Mouse (Mus musculus) limb, embryonic 10.5 days (tissue): ENCODE measurements at regions not wholly inside any gene's neighbourhood (a gene's known extent, or its start where the extent isn't known, plus 50 kb on each side); places are given as distances from the start of the nearest gene placed in this dataset.

Experiments
- DNase-seq: peaks from one replicate; pipeline ENCODE4 v3.0.0-alpha.2; 2017; ENCODE audit warnings: low spot score
- H3K27ac ChIP-seq: fragments of 300-500 bp; sonication (generic); 2 replicates; pipeline ENCODE4 v1.5.1; 2016; ENCODE audit warnings: mild to moderate bottlenecking
- H3K27me3 ChIP-seq: fragments of 300-500 bp; sonication (generic); 2 replicates; pipeline ENCODE4 v1.6.1; 2016; ENCODE audit warnings: low read depth, mild to moderate bottlenecking; ENCODE audit not compliant: poor library complexity, severe bottlenecking
- H3K36me3 ChIP-seq: fragments of 300-500 bp; sonication (generic); 2 replicates; pipeline ENCODE4 v1.6.1; 2016; ENCODE audit warnings: mild to moderate bottlenecking, moderate library complexity
- H3K4me1 ChIP-seq: fragments of 300-500 bp; sonication (generic); 2 replicates; pipeline ENCODE4 v1.6.1; 2016
- H3K4me3 ChIP-seq: fragments of 300-500 bp; sonication (generic); 2 replicates; pipeline ENCODE4 v1.5.1; 2016; ENCODE audit warnings: mild to moderate bottlenecking, moderate library complexity
- H3K9me3 ChIP-seq: fragments of 300-500 bp; sonication (generic); replicated peaks from 2 replicates; pipeline ENCODE4 v1.6.1; 2016; ENCODE audit warnings: mild to moderate bottlenecking
- WGBS: fragments of 180-500 bp; shearing (Covaris S2); methylation state at CpG from one replicate; pipeline ENCODE4 v1.1.7; 2016; 5-methylcytosine and 5-hydroxymethylcytosine counted together

- Histone ChIP-seq H3K27me3 (no peaks in the 10 kb centered on the region), H3K4me3 (no peak overlapping the region), H3K4me1 (peaks cover 4% of the 10 kb centered on the region; the same call in 1 of the 2 replicates), H3K27ac (no peak overlapping the region), H3K9me3 (no peaks in the 10 kb centered on the region), H3K36me3 (no peaks in the 10 kb centered on the region)
- DNase-seq, result no peak
- WGBS, result 89% methylated on average over 10 of the region's 10 CpGs
Measured at GRCm38 (mm10) chr8:115506741-115507140, 200.9 kb downstream of the Maf start.

GRCm38 (mm10) chr8:115496016-115496415, 211.6 kb downstream of the Maf start:
- DNase-seq, result no peak
- H3K4me1 ChIP-seq, result no peaks in the 10 kb centered on the region
- H3K27me3 ChIP-seq, result no peaks in the 10 kb centered on the region
- H3K4me3 ChIP-seq, result no peak overlapping the region
- no peaks in the 10 kb centered on the region for H3K9me3 ChIP-seq
- H3K27ac ChIP-seq, result no peak overlapping the region
- 91% methylated on average over 1 of the region's 1 CpGs for WGBS
- no peaks in the 10 kb centered on the region for H3K36me3 ChIP-seq

GRCm38 (mm10) chr8:115494353-115494752, 213.2 kb downstream of the Maf start:
- no peaks in the 10 kb centered on the region for H3K9me3 ChIP-seq
- DNase-seq, result no peak
- WGBS, result 96% methylated on average over 8 of the region's 8 CpGs
- no peak overlapping the region for H3K4me3 ChIP-seq
- no peaks in the 10 kb centered on the region for H3K4me1 ChIP-seq
- no peaks in the 10 kb centered on the region for H3K27me3 ChIP-seq
- H3K36me3 ChIP-seq, result no peaks in the 10 kb centered on the region
- H3K27ac ChIP-seq, result no peak overlapping the region

GRCm38 (mm10) chr8:115486904-115487303, 220.7 kb downstream of the Maf start:
- H3K27me3 ChIP-seq, result no peaks in the 10 kb centered on the region
- H3K4me1 ChIP-seq, result peaks cover 20% of the 10 kb centered on the region
- H3K36me3 ChIP-seq, result no peaks in the 10 kb centered on the region
- DNase-seq, result no peak
- 40% methylated on average over 3 of the region's 3 CpGs for whole genome bisulfite sequencing
- no peak overlapping the region for H3K27ac ChIP-seq
- no peaks in the 10 kb centered on the region for H3K9me3 ChIP-seq
- no peak overlapping the region for H3K4me3 ChIP-seq

- no peaks in the 10 kb centered on the region for H3K27me3 ChIP-seq
- peak overlapping the region; percentile 74 for H3K27ac ChIP-seq
- H3K36me3 ChIP-seq, result no peaks in the 10 kb centered on the region
- no peak overlapping the region for H3K4me3 ChIP-seq
- DNase-seq, result peak; percentile 39
- peaks cover 22% of the 10 kb centered on the region for H3K4me1 ChIP-seq
- 24% methylated on average over 7 of the region's 7 CpGs for WGBS
- H3K9me3 ChIP-seq, result no peaks in the 10 kb centered on the region
Measured at GRCm38 (mm10) chr8:115481136-115481535, 226.5 kb downstream of the Maf start.

- Histone ChIP-seq H3K27ac (no peak overlapping the region), H3K27me3 (no peaks in the 10 kb centered on the region), H3K4me3 (no peak overlapping the region), H3K4me1 (peaks cover 22% of the 10 kb centered on the region), H3K9me3 (no peaks in the 10 kb centered on the region), H3K36me3 (no peaks in the 10 kb centered on the region)
- no peak for DNase-seq
- WGBS, result 93% methylated on average over 11 of the region's 11 CpGs
Measured at GRCm38 (mm10) chr8:115478406-115479060, 229.1 kb downstream of the Maf start.

GRCm38 (mm10) chr8:115476071-115476470, 231.5 kb downstream of the Maf start:
- Histone ChIP-seq H3K36me3 (no peaks in the 10 kb centered on the region), H3K27ac (no peak overlapping the region), H3K9me3 (no peaks in the 10 kb centered on the region), H3K4me1 (peaks cover 8% of the 10 kb centered on the region), H3K4me3 (no peak overlapping the region), H3K27me3 (no peaks in the 10 kb centered on the region)
- no peak for DNase-seq
- WGBS, result 89% methylated on average over 9 of the region's 9 CpGs

GRCm38 (mm10) chr8:115475156-115475555, 232.4 kb downstream of the Maf start:
- DNase-seq, result no peak
- H3K27me3 ChIP-seq, result no peaks in the 10 kb centered on the region
- H3K9me3 ChIP-seq, result no peaks in the 10 kb centered on the region
- no peak overlapping the region for H3K4me3 ChIP-seq
- H3K4me1 ChIP-seq, result no peaks in the 10 kb centered on the region
- 87% methylated on average over 10 of the region's 10 CpGs for WGBS
- H3K36me3 ChIP-seq, result no peaks in the 10 kb centered on the region
- no peak overlapping the region for H3K27ac ChIP-seq

- Histone ChIP-seq H3K9me3 (no peaks in the 10 kb centered on the region), H3K27ac (no peak overlapping the region), H3K4me3 (no peak overlapping the region), H3K4me1 (no peaks in the 10 kb centered on the region), H3K36me3 (no peaks in the 10 kb centered on the region), H3K27me3 (no peaks in the 10 kb centered on the region)
- WGBS, result 69% methylated on average over 8 of the region's 8 CpGs
- DNase-seq, result no peak
Measured at GRCm38 (mm10) chr8:115473974-115474373, 233.6 kb downstream of the Maf start.

GRCm38 (mm10) chr8:115466553-115466952, 241.0 kb downstream of the Maf start:
- H3K9me3 ChIP-seq, result no peaks in the 10 kb centered on the region
- no peak overlapping the region for H3K27ac ChIP-seq
- no peaks in the 10 kb centered on the region for H3K36me3 ChIP-seq
- no peak for DNase-seq
- WGBS, result 42% methylated on average over 9 of the region's 9 CpGs
- H3K4me1 ChIP-seq, result peaks cover 23% of the 10 kb centered on the region
- peaks cover 13% of the 10 kb centered on the region for H3K27me3 ChIP-seq
- H3K4me3 ChIP-seq, result no peak overlapping the region

- no peak for DNase-seq
- peaks cover 23% of the 10 kb centered on the region for H3K4me1 ChIP-seq
- no peaks in the 10 kb centered on the region for H3K9me3 ChIP-seq
- 75% methylated on average over 7 of the region's 7 CpGs for WGBS
- no peaks in the 10 kb centered on the region for H3K36me3 ChIP-seq
- H3K4me3 ChIP-seq, result no peak overlapping the region
- H3K27me3 ChIP-seq, result peaks cover 13% of the 10 kb centered on the region
- H3K27ac ChIP-seq, result no peak overlapping the region
Measured at GRCm38 (mm10) chr8:115466122-115466521, 241.5 kb downstream of the Maf start.

- Histone ChIP-seq H3K27me3 (peaks cover 13% of the 10 kb centered on the region), H3K4me3 (no peak overlapping the region), H3K36me3 (no peaks in the 10 kb centered on the region), H3K4me1 (peaks cover 27% of the 10 kb centered on the region), H3K27ac (no peak overlapping the region), H3K9me3 (no peaks in the 10 kb centered on the region)
- no peak for DNase-seq
- WGBS, result 36% methylated on average over 6 of the region's 6 CpGs
Measured at GRCm38 (mm10) chr8:115462657-115463056, 244.9 kb downstream of the Maf start.

GRCm38 (mm10) chr8:115458119-115458518, 249.5 kb downstream of the Maf start:
- no peak for DNase-seq
- 58% methylated on average over 3 of the region's 3 CpGs for WGBS
- no peaks in the 10 kb centered on the region for H3K36me3 ChIP-seq
- H3K9me3 ChIP-seq, result no peaks in the 10 kb centered on the region
- no peak overlapping the region for H3K4me3 ChIP-seq
- H3K27ac ChIP-seq, result no peak overlapping the region
- peaks cover 37% of the 10 kb centered on the region for H3K4me1 ChIP-seq
- H3K27me3 ChIP-seq, result 0 out of 2 replicates have a peak, but pooled peaks cover 5% of the 10 kb centered on the region

- 82% methylated on average over 1 of the region's 1 CpGs for WGBS
Measured at GRCm38 (mm10) chr8:115450789-115451188, 256.8 kb downstream of the Maf start.

More at GRCm38 (mm10) chr8:115450789-115451188, 256.8 kb downstream of the Maf start:
- no peaks in the 10 kb centered on the region for H3K27me3 ChIP-seq
- no peak overlapping the region for H3K27ac ChIP-seq
- no peak for DNase-seq
- H3K4me1 ChIP-seq, result peaks cover 33% of the 10 kb centered on the region
- H3K4me3 ChIP-seq, result no peak overlapping the region
- H3K36me3 ChIP-seq, result no peaks in the 10 kb centered on the region
- H3K9me3 ChIP-seq, result no peaks in the 10 kb centered on the region
